ENCODE assay signal across 11 mouse cellular contexts in the genomic region with DNA sequence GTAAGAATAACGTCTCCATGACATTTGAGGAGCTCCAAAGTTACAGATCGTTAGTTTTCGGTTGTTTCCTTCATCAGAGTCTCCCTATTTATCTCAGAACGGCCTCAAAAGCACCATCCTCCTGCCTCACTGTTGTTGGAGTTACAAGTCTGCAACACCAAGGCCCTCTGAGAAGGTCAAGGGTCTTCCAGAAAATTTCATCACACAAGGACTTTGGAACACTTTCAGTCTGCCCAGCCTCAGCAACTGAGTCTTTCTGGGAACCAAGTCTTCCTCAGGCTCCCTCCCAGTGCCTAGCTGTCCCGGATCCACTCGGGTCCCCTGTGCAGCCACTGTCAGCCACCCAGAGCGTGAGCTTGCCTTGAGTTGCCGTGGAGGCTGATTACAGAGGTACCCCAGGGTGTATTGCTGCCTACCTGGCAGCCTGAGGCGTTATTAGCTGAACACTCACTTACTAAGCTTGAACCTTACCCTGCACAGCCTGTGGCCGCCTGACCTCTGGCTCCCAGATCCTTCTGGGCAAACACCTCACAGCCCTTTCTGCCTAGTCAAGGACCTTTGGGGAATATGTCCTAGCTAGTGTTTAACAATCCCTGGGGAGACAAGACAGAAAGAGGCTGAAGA. TPM values are rescaled to one million over a fixed set of nuclear protein-coding genes. Genes with fewer than 3 reads are reported as not detected.
DNase-seq lines count a peak whose midpoint lies in the region; ATAC-seq and TF ChIP-seq lines count a peak whose summit lies in the region.
"Had no signal": no experiment of that assay in that cellular context is flagged by ENCODE, and none has a peak within 500 bp of the region (broad histone marks: within the 10 kb centered on the region; RNA-seq: fewer than 3 reads in every experiment).

No protein-coding gene starts in this region.

- H3K9ac ChIP-seq in forebrain, embryonic 14.5 days (ENCODE audit: low read length), result no peak overlapping the region
- H3K9ac ChIP-seq in midbrain, embryonic 14.5 days (replicated peaks; ENCODE audit: low read length), result no peak overlapping the region
- H3K9ac ChIP-seq in stomach, postnatal 0 days (ENCODE audit: low read length), result no peak overlapping the region; the same call in 1 of the 2 replicates

- H3K4me3 ChIP-seq in forebrain, embryonic 10.5 days, result peak overlapping the region; percentile 32
- H3K4me3 ChIP-seq in forebrain, embryonic 14.5 days (ENCODE audit: low read depth, low read length), result no peak overlapping the region
- H3K4me3 ChIP-seq in midbrain, embryonic 10.5 days, result 0 out of 2 replicates have a peak overlapping the region, but pooled peaks have one; percentile 16
- H3K4me3 ChIP-seq in midbrain, embryonic 14.5 days (replicated peaks; ENCODE audit: low read depth, low read length), result no peak overlapping the region
- peak overlapping the region; percentile 39 for H3K4me3 ChIP-seq in limb, embryonic 10.5 days
- H3K4me3 ChIP-seq in stomach, postnatal 0 days (ENCODE audit: low read depth, low read length), result no peak overlapping the region
- H3K4me3 ChIP-seq: left cerebral cortex, adult 2 months; myocyte had no signal

- H3K9me3 ChIP-seq in forebrain, embryonic 10.5 days, result no peaks in the 10 kb centered on the region
- no peaks in the 10 kb centered on the region for H3K9me3 ChIP-seq in forebrain, embryonic 14.5 days (replicated peaks; ENCODE audit: control insufficient read depth, low read length)
- H3K9me3 ChIP-seq in midbrain, embryonic 10.5 days (replicated peaks), result no peaks in the 10 kb centered on the region
- H3K9me3 ChIP-seq in midbrain, embryonic 14.5 days (ENCODE audit: control insufficient read depth, low read length), result no peaks in the 10 kb centered on the region
- H3K9me3 ChIP-seq in limb, embryonic 10.5 days (replicated peaks), result no peaks in the 10 kb centered on the region
- H3K9me3 ChIP-seq in stomach, postnatal 0 days (ENCODE audit: control insufficient read depth, low read length), result no peaks in the 10 kb centered on the region

- TF ChIP-seq CTCF in stomach, postnatal 0 days (IDR thresholded peaks at IDR 0.05; ENCODE audit: low read depth), result no peak

- peaks cover 29% of the 10 kb centered on the region for H3K4me1 ChIP-seq in forebrain, embryonic 10.5 days
- H3K4me1 ChIP-seq in forebrain, embryonic 14.5 days (ENCODE audit: control insufficient read depth, insufficient read depth, low read length), result peaks cover 4% of the 10 kb centered on the region; the same call in 1 of the 2 replicates
- peaks cover 18% of the 10 kb centered on the region for H3K4me1 ChIP-seq in midbrain, embryonic 10.5 days
- no peaks in the 10 kb centered on the region for H3K4me1 ChIP-seq in midbrain, embryonic 14.5 days (ENCODE audit: control insufficient read depth, insufficient read depth, low read length)
- peaks cover 20% of the 10 kb centered on the region for H3K4me1 ChIP-seq in limb, embryonic 10.5 days
- H3K4me1 ChIP-seq in stomach, postnatal 0 days (replicated peaks; ENCODE audit: control insufficient read depth, insufficient read depth), result no peaks in the 10 kb centered on the region

- no peak for TF ChIP-seq EP300 in stomach, postnatal 0 days (optimal IDR thresholded peaks at IDR 0.05)

- H3K27me3 ChIP-seq in forebrain, embryonic 10.5 days (ENCODE audit: poor library complexity, severe bottlenecking), result peaks cover 20% of the 10 kb centered on the region
- 0 out of 2 replicates have a peak, but pooled peaks cover 4% of the 10 kb centered on the region for H3K27me3 ChIP-seq in forebrain, embryonic 14.5 days (replicated peaks; ENCODE audit: control insufficient read depth, insufficient read depth, low read length)
- H3K27me3 ChIP-seq in midbrain, embryonic 10.5 days (ENCODE audit: low read depth, poor library complexity, severe bottlenecking), result peaks cover 13% of the 10 kb centered on the region; the same call in 1 of the 2 replicates
- H3K27me3 ChIP-seq in midbrain, embryonic 14.5 days (ENCODE audit: control insufficient read depth, insufficient read depth, low read length), result 0 out of 2 replicates have a peak, but pooled peaks cover 3% of the 10 kb centered on the region
- no peaks in the 10 kb centered on the region for H3K27me3 ChIP-seq in limb, embryonic 10.5 days (ENCODE audit: low read depth, poor library complexity, severe bottlenecking)
- no peaks in the 10 kb centered on the region for H3K27me3 ChIP-seq in stomach, postnatal 0 days (ENCODE audit: control insufficient read depth, insufficient read depth, low read length)

- no peak for ATAC-seq in forebrain, embryonic 14.5 days
- no peak for ATAC-seq in midbrain, embryonic 14.5 days (ENCODE audit: low FRiP score, low TSS enrichment)
- ATAC-seq in stomach, postnatal 0 days (ENCODE audit: low FRiP score, low TSS enrichment), result peak; percentile 24

- H3K27ac ChIP-seq in forebrain, embryonic 10.5 days, result no peak overlapping the region
- H3K27ac ChIP-seq in forebrain, embryonic 14.5 days (ENCODE audit: low read depth, low read length), result no peak overlapping the region
- no peak overlapping the region for H3K27ac ChIP-seq in midbrain, embryonic 10.5 days (replicated peaks)
- H3K27ac ChIP-seq in midbrain, embryonic 14.5 days (replicated peaks; ENCODE audit: low read depth, low read length), result no peak overlapping the region
- peak overlapping the region; percentile 69 for H3K27ac ChIP-seq in limb, embryonic 10.5 days
- no peak overlapping the region for H3K27ac ChIP-seq in stomach, postnatal 0 days (replicated peaks)
- H3K27ac ChIP-seq: left cerebral cortex, adult 2 months had no signal

- no peak overlapping the region for H3K4me2 ChIP-seq in forebrain, embryonic 14.5 days (ENCODE audit: low read length)
- no peak overlapping the region for H3K4me2 ChIP-seq in midbrain, embryonic 14.5 days (ENCODE audit: low read length)
- peak overlapping the region; percentile 38 for H3K4me2 ChIP-seq in stomach, postnatal 0 days (replicated peaks; ENCODE audit: low read depth)

- no peaks in the 10 kb centered on the region for H3K36me3 ChIP-seq in forebrain, embryonic 10.5 days (replicated peaks)
- H3K36me3 ChIP-seq in forebrain, embryonic 14.5 days (ENCODE audit: control insufficient read depth, insufficient read depth, low read length), result no peaks in the 10 kb centered on the region
- no peaks in the 10 kb centered on the region for H3K36me3 ChIP-seq in midbrain, embryonic 10.5 days
- no peaks in the 10 kb centered on the region for H3K36me3 ChIP-seq in midbrain, embryonic 14.5 days (ENCODE audit: control insufficient read depth, insufficient read depth, low read length)
- no peaks in the 10 kb centered on the region for H3K36me3 ChIP-seq in limb, embryonic 10.5 days
- H3K36me3 ChIP-seq in stomach, postnatal 0 days (ENCODE audit: control insufficient read depth, insufficient read depth, low read length), result no peaks in the 10 kb centered on the region

- 43% methylated on average over 10 of the region's 10 CpGs for WGBS in forebrain, embryonic 10.5 days
- WGBS in forebrain, embryonic 14.5 days, result 49% methylated on average over 10 of the region's 10 CpGs
- 45% methylated on average over 10 of the region's 10 CpGs for WGBS in midbrain, embryonic 10.5 days
- WGBS in midbrain, embryonic 14.5 days, result 50% methylated on average over 10 of the region's 10 CpGs
- 45% methylated on average over 10 of the region's 10 CpGs for WGBS in limb, embryonic 10.5 days
- WGBS in stomach, postnatal 0 days, result 55% methylated on average over 10 of the region's 10 CpGs

- DNase-seq in forebrain, embryonic 10.5 days (ENCODE audit: extremely low spot score, low spot score), result no peak
- no peak for DNase-seq in forebrain, embryonic 14.5 days (ENCODE audit: low spot score)
- no peak for DNase-seq in midbrain, embryonic 10.5 days (ENCODE audit: low spot score)
- DNase-seq in midbrain, embryonic 14.5 days, result no peak
- DNase-seq in limb, embryonic 10.5 days (ENCODE audit: low spot score), result no peak
- no peak for DNase-seq in stomach, postnatal 0 days (ENCODE audit: low spot score)
- DNase-seq in testis, postnatal 14 days (ENCODE audit: low spot score), result no peak
- no peak for DNase-seq in left cerebral cortex, adult 11 months (ENCODE audit: low spot score)

RNA-seq across cellular contexts. Expression of a gene that starts 15.4 kb away (rescaled TPM):
- polyA plus RNA-seq in forebrain, embryonic 10.5 days (2016; fragmentation: Nextera tagmentation; extraction: Ambion mirVana), result 3,430 and 3,707 TPM in 2 replicates
- polyA plus RNA-seq in forebrain, embryonic 14.5 days (2014; fragmentation: Nextera tagmentation; extraction: Ambion mirVana), result 958 and 988 TPM in 2 replicates
- 2,531 and 3,331 TPM in 2 replicates for polyA plus RNA-seq in midbrain, embryonic 10.5 days (2016; fragmentation: Nextera tagmentation; extraction: Ambion mirVana)
- 935 and 972 TPM in 2 replicates for polyA plus RNA-seq in midbrain, embryonic 14.5 days (2014; fragmentation: Nextera tagmentation; extraction: Ambion mirVana)
- 3,103 and 4,103 TPM in 2 replicates for polyA plus RNA-seq in limb, embryonic 10.5 days (2016; fragmentation: Nextera tagmentation; extraction: Ambion mirVana)
- polyA plus RNA-seq in stomach, postnatal 0 days (2015; fragmentation: Nextera tagmentation; extraction: Ambion mirVana), result 636 and 733 TPM in 2 replicates

RNA-seq across cellular contexts. Expression of a gene that starts 20.0 kb away (rescaled TPM):
- polyA plus RNA-seq in forebrain, embryonic 10.5 days (2016; fragmentation: Nextera tagmentation; extraction: Ambion mirVana), result 0.22 TPM in 1 of 2 replicates, not detected in the other
- polyA plus RNA-seq in forebrain, embryonic 14.5 days (2014; fragmentation: Nextera tagmentation; extraction: Ambion mirVana), result not detected in 2 replicates
- 0.12 TPM in 1 of 2 replicates, not detected in the other for polyA plus RNA-seq in midbrain, embryonic 10.5 days (2016; fragmentation: Nextera tagmentation; extraction: Ambion mirVana)
- 0.32 TPM in 1 of 2 replicates, not detected in the other for polyA plus RNA-seq in midbrain, embryonic 14.5 days (2014; fragmentation: Nextera tagmentation; extraction: Ambion mirVana)
- polyA plus RNA-seq in limb, embryonic 10.5 days (2016; fragmentation: Nextera tagmentation; extraction: Ambion mirVana), result not detected in 2 replicates
- 0.06 TPM in 1 of 2 replicates, not detected in the other for polyA plus RNA-seq in stomach, postnatal 0 days (2015; fragmentation: Nextera tagmentation; extraction: Ambion mirVana)
- polyA plus RNA-seq: cortical plate, adult 2 months had no signal

Comparison
In these comparisons a context has a peak if more than half of its experiments do, and no peak if none do; other contexts are left out.
1. H3K4me3 ChIP-seq: peak in forebrain, embryonic 10.5 days (single experiment), midbrain, embryonic 10.5 days (single experiment) and limb, embryonic 10.5 days (single experiment); none in forebrain, embryonic 14.5 days (single experiment), midbrain, embryonic 14.5 days (single experiment) and stomach, postnatal 0 days (single experiment).